Mouse (Mus musculus): ENCODE measurements at regions not wholly inside any gene's neighbourhood (a gene's known extent, or its start where the extent isn't known, plus 50 kb on each side); places are given as distances from the start of the nearest gene placed in this dataset.
A peak's percentile ranks its signal among the peaks of the same experiment; 100 is the strongest.
"Not testable (repeated sequence)": the region's sequence is repeated elsewhere in the genome, so short reads cannot be mapped to it uniquely, and the experiment has no call there.

DNA sequence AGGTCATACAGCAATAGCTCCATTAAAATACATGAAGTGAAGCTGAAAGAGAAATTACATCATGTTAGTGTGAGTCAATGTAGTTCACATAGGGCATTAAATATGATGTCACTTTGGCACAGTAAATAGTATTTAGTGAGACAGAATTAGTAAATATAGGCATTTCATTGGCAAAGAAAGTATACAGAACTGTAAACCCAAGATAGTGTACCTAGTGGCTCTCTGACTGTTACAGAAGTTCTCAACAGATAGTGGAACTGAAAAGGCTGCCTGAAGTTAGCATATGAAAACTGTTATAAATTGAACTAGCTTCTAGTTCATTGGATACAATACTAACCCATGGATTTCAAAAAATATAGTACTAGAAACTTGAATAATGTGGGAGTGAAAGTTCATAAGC is 1642.1 kb upstream of the Cdh6 start:
- no peaks in the 10 kb centered on the region for H3K4me1 ChIP-seq
- H3K9ac ChIP-seq = no peak overlapping the region
- H3K27ac ChIP-seq = no peak overlapping the region
- no peaks in the 10 kb centered on the region for H3K9me3 ChIP-seq (replicated peaks)
- no peaks in the 10 kb centered on the region for H3K36me3 ChIP-seq (ENCODE audit: poor library complexity, severe bottlenecking)
- H3K4me3 ChIP-seq = no peak overlapping the region
- H3K4me2 ChIP-seq = no peak overlapping the region
- H3K27me3 ChIP-seq = no peaks in the 10 kb centered on the region
- ATAC-seq = no peak

DNA sequence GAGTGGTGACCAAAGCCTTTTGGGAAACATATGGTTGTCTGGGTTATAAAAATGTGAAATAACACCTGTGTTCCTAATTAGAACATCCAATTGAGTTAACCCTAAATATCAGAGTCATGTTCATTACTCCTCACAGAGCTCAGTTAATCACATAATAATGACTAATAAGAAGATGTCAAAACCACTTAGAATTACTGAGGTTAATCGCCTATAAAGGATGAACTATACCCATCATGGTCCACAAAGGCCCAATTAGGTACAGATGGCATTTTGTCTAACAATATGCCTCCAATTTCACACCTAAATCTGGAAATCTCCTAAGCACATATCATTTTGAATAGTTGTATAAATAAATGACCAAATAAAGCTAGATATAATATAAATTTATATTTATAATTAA is 1633.4 kb upstream of the Cdh6 start:
- H3K9ac ChIP-seq = no peak overlapping the region
- H3K36me3 ChIP-seq (ENCODE audit: poor library complexity, severe bottlenecking) = no peaks in the 10 kb centered on the region
- WGBS = 79% methylated on average over 1 of the region's 1 CpGs
- H3K27me3 ChIP-seq = no peaks in the 10 kb centered on the region
- H3K4me3 ChIP-seq = no peak overlapping the region
- ATAC-seq = no peak
- no peak overlapping the region for H3K4me2 ChIP-seq
- no peaks in the 10 kb centered on the region; the same call in 1 of the 2 replicates for H3K9me3 ChIP-seq (replicated peaks)
- no peak overlapping the region for H3K27ac ChIP-seq
- H3K4me1 ChIP-seq = no peaks in the 10 kb centered on the region

DNA sequence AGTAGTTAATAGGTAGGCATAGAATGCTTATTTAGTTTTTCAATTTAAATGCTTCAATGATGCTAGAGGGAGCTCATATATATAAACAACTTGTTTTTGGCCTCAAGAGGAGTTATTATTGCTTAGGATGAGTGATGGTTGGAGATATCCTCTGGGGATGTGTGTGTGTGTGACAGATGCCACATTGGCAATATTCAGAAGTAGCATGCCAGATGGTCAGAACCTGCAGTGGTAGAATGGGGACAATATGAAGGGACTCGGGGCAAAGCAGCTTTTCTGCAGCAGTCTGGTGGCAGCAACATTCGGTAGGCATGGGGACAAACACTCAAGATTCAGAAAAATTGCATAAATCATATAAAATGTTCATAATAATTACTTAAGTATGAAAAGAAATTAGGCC is 1621.7 kb upstream of the Cdh6 start:
- Histone ChIP-seq H3K4me3 (no peak overlapping the region), H3K4me2 (no peak overlapping the region), H3K9ac (no peak overlapping the region), H3K4me1 (no peaks in the 10 kb centered on the region), H3K36me3 (ENCODE audit: poor library complexity, severe bottlenecking) (no peaks in the 10 kb centered on the region), H3K9me3 (replicated peaks) (no peaks in the 10 kb centered on the region), H3K27me3 (no peaks in the 10 kb centered on the region), H3K27ac (no peak overlapping the region)
- 60% methylated on average over 2 of the region's 2 CpGs for WGBS
- ATAC-seq = no peak

GRCm38 (mm10) chr15:14780727-14781126 is 1607.3 kb upstream of the Cdh6 start:
- 80% methylated on average over 2 of the region's 2 CpGs for WGBS
- Histone ChIP-seq H3K36me3 (ENCODE audit: poor library complexity, severe bottlenecking) (no peaks in the 10 kb centered on the region), H3K4me2 (no peak overlapping the region), H3K9me3 (replicated peaks) (no peaks in the 10 kb centered on the region), H3K4me1 (no peaks in the 10 kb centered on the region), H3K27ac (no peak overlapping the region), H3K4me3 (no peak overlapping the region), H3K9ac (no peak overlapping the region), H3K27me3 (no peaks in the 10 kb centered on the region)
- no peak for ATAC-seq

DNA sequence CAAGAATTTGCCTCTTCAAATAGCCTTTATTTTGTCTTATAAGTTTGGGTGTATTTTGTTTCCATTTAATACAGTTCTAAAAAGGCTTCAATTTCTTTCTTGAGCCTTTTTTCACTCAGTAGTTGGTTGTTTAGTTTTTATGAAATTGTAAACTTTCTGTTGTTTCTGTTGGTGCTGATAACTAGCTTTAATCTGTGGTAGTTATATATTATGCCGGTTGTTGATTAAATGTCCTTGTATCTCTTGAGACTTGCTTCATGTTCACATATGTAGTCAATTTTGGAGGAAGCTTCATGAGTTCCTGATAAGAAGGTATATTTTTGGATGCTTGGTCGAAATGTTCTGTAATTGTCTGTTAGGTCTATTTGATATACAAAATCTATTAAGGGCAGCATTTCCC is 1568.3 kb upstream of the Cdh6 start:
- WGBS = 91% methylated on average over 2 of the region's 2 CpGs
- ATAC-seq = no peak
- H3K36me3 ChIP-seq (ENCODE audit: poor library complexity, severe bottlenecking) = no peaks in the 10 kb centered on the region

DNA sequence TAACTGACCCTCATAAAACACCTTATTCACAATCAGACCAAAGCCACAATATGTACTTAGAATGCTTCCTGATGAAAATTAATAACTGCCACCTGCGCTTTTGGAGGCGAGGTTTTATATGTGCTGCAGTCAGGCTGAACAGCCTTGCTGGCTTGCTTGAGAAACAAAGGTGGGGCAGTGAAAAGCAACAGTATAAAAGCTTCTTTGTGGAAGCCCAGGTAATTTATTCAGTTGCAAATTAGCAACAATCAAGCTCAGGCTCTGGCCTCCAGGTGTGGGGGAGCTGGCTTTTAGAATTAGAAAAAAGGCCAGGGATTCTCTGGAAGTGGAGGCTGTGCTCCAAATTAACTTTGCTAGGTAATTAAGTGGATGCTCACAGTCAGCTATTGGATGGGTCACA is 1524.5 kb upstream of the Cdh6 start:
- H3K36me3 ChIP-seq (ENCODE audit: poor library complexity, severe bottlenecking); H3K27me3 ChIP-seq; H3K4me3 ChIP-seq; H3K27ac ChIP-seq; H3K4me1 ChIP-seq; H3K9ac ChIP-seq; H3K4me2 ChIP-seq; H3K9me3 ChIP-seq (replicated peaks); ATAC-seq: not testable (repeated sequence)
- WGBS = 86% methylated on average over 2 of the region's 2 CpGs

More for the DNA sequence above, 1568.3 kb upstream of the Cdh6 start:
- H3K9ac ChIP-seq = no peak overlapping the region
- H3K4me1 ChIP-seq = no peaks in the 10 kb centered on the region
- no peak overlapping the region for H3K27ac ChIP-seq
- H3K9me3 ChIP-seq (replicated peaks) = no peaks in the 10 kb centered on the region
- no peak overlapping the region for H3K4me3 ChIP-seq
- no peak overlapping the region for H3K4me2 ChIP-seq
- H3K27me3 ChIP-seq = no peaks in the 10 kb centered on the region

- H3K4me2 ChIP-seq = no peak overlapping the region
- no peaks in the 10 kb centered on the region for H3K27me3 ChIP-seq
- H3K9ac ChIP-seq = no peak overlapping the region
- no peak for ATAC-seq
- H3K4me1 ChIP-seq = no peaks in the 10 kb centered on the region
- no peak overlapping the region for H3K27ac ChIP-seq
- H3K36me3 ChIP-seq (ENCODE audit: poor library complexity, severe bottlenecking) = no peaks in the 10 kb centered on the region
- H3K9me3 ChIP-seq (replicated peaks) = peaks cover 6% of the 10 kb centered on the region; the same call in 1 of the 2 replicates
- H3K4me3 ChIP-seq = no peak overlapping the region
- whole genome bisulfite sequencing = 94% methylated on average over 10 of the region's 10 CpGs
These were observed 1523.0 kb upstream of the Cdh6 start for GRCm38 (mm10) chr15:14696481-14696880.

DNA sequence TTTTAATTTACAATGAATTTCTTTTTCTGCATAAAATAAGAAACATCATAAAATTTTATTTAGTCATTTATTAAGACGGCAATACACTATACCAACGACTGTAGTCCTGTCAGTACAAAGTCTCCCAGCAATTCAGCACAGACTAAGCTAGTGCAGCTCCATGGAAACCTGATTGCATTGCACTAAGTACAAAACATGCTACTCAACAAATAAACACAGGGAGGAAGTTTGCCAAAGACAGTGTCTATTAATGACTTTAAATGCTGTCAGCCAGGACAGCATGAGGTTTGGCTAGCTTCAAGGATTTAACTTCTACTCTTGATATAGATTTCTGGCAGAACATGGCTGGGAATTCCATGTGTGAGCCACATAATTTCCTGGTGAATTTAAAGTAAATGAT is 1515.7 kb upstream of the Cdh6 start:
- no peak overlapping the region for H3K4me2 ChIP-seq
- H3K9ac ChIP-seq = no peak overlapping the region
- H3K27me3 ChIP-seq = no peaks in the 10 kb centered on the region
- H3K9me3 ChIP-seq (replicated peaks) = no peaks in the 10 kb centered on the region
- 68% methylated on average over 2 of the region's 2 CpGs for WGBS
- no peaks in the 10 kb centered on the region for H3K4me1 ChIP-seq
- no peaks in the 10 kb centered on the region for H3K36me3 ChIP-seq (ENCODE audit: poor library complexity, severe bottlenecking)
- no peak overlapping the region for H3K27ac ChIP-seq
- ATAC-seq = no peak
- no peak overlapping the region for H3K4me3 ChIP-seq

DNA sequence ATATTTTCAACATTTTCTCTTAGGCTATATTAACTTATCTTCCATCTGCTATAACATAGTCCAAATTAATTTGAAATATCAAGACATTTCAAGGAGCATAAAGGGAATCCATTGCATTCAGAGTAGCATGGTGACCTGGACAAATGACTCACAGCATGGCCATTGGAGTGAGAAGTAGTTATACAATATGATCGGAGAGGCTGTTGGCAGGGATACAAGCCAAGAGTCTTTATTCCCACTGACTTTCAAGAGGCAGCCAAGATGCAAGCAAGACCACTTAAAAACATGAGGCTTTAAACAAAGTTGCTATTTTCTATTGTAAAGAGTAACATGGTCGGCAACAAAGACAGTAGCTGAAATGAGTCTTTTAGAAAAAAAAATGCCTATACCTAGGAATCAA is 1468.8 kb upstream of the Cdh6 start:
- Histone ChIP-seq H3K36me3 (ENCODE audit: poor library complexity, severe bottlenecking) (no peaks in the 10 kb centered on the region), H3K4me3 (no peak overlapping the region), H3K27me3 (no peaks in the 10 kb centered on the region), H3K27ac (no peak overlapping the region), H3K9me3 (replicated peaks) (no peaks in the 10 kb centered on the region), H3K4me2 (no peak overlapping the region), H3K9ac (no peak overlapping the region), H3K4me1 (no peaks in the 10 kb centered on the region)
- no peak for ATAC-seq
- WGBS = 69% methylated on average over 2 of the region's 2 CpGs

DNA sequence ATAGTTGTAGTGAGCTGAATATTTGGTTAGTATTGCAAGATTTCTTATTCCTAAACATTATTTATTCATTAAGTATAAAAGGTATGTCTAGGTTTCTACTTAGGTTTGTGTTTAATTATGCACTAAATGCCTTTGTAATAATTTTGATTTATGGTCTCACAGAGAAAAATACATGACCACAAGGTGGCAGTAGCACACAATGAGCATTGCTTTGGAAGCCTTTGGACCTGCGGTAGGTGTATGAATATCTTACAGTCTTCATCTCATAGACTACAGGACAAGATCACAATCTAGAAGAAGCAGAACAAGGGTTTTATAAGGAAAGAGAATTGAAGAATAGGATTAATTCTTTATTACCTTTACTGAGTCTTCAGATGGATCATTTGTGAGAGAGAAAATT is 1455.0 kb upstream of the Cdh6 start:
- no peak overlapping the region for H3K27ac ChIP-seq
- no peaks in the 10 kb centered on the region for H3K4me1 ChIP-seq
- H3K4me2 ChIP-seq = no peak overlapping the region
- WGBS = 43% methylated on average over 1 of the region's 1 CpGs
- no peak overlapping the region for H3K9ac ChIP-seq
- no peak overlapping the region for H3K4me3 ChIP-seq
- H3K9me3 ChIP-seq (replicated peaks) = no peaks in the 10 kb centered on the region
- H3K36me3 ChIP-seq (ENCODE audit: poor library complexity, severe bottlenecking) = no peaks in the 10 kb centered on the region
- no peaks in the 10 kb centered on the region for H3K27me3 ChIP-seq
- ATAC-seq = peak; percentile 41; the same call in 1 of the 2 replicates

GRCm38 (mm10) chr15:14606691-14607090 is 1433.2 kb upstream of the Cdh6 start:
- H3K36me3 ChIP-seq (ENCODE audit: poor library complexity, severe bottlenecking) = no peaks in the 10 kb centered on the region
- no peak overlapping the region for H3K9ac ChIP-seq
- H3K27ac ChIP-seq = no peak overlapping the region
- ATAC-seq = no peak
- no peaks in the 10 kb centered on the region for H3K9me3 ChIP-seq (replicated peaks)
- H3K27me3 ChIP-seq = no peaks in the 10 kb centered on the region
- H3K4me1 ChIP-seq = no peaks in the 10 kb centered on the region
- no peak overlapping the region for H3K4me2 ChIP-seq
- H3K4me3 ChIP-seq = no peak overlapping the region
- WGBS = 81% methylated on average over 1 of the region's 1 CpGs

Measured in forebrain, embryonic 13.5 days (tissue).